Mouse (Mus musculus) liver, adult 2 months (tissue): Measurements from ENCODE around the gene Sel1l. TPM values are rescaled to one million over a fixed set of nuclear protein-coding genes. Genes with fewer than 3 reads are reported as not detected.

Experiments used
- DNase-seq: peaks from one replicate; pipeline ENCODE4 v3.0.0-alpha.2; 2011; ENCODE audit warnings: low read depth, low spot score; ENCODE audit errors: extremely low read depth
- H3K27ac ChIP-seq: fragments of 200-500 bp; replicated peaks from 2 replicates; pipeline ENCODE4 v1.5.1; 2012; ENCODE audit warnings: low read depth, mild to moderate bottlenecking, control low read depth, inconsistent platforms, low read length; ENCODE audit not compliant: insufficient read depth
- H3K27me3 ChIP-seq: fragments of 200-500 bp; 2 replicates; pipeline ENCODE4 v1.6.1; 2012; ENCODE audit warnings: mild to moderate bottlenecking, moderate library complexity, low read length, inconsistent platforms; ENCODE audit not compliant: control insufficient read depth, insufficient read depth
- H3K36me3 ChIP-seq: fragments of 200-500 bp; 2 replicates; pipeline ENCODE4 v1.6.1; 2012; ENCODE audit warnings: low read length, inconsistent platforms; ENCODE audit not compliant: control insufficient read depth, insufficient read depth
- H3K4me1 ChIP-seq: fragments of 200-500 bp; 2 replicates; pipeline ENCODE4 v1.6.1; 2011; ENCODE audit warnings: low read length; ENCODE audit not compliant: control insufficient read depth, insufficient read depth
- H3K4me3 ChIP-seq: fragments of 200-500 bp; 2 replicates; pipeline ENCODE4 v1.5.1; 2011; ENCODE audit warnings: low read depth, mild to moderate bottlenecking, control low read depth, low read length, moderate library complexity; ENCODE audit not compliant: insufficient read depth
- H3K79me2 ChIP-seq: fragments of 200-500 bp; 2 replicates; pipeline ENCODE4 v1.6.1; 2012; ENCODE audit warnings: inconsistent platforms, mild to moderate bottlenecking, low read length, moderate library complexity; ENCODE audit not compliant: control insufficient read depth, insufficient read depth
- H3K9ac ChIP-seq: fragments of 200-500 bp; 2 replicates; pipeline ENCODE4 v1.6.1; 2012; ENCODE audit warnings: low read depth, mild to moderate bottlenecking, control low read depth, inconsistent platforms, low read length
- CTCF ChIP-seq: fragments of 200-500 bp; IDR thresholded peaks from 2 replicates; pipeline ENCODE4 v1.5.1; 2011; ENCODE audit warnings: low read depth, low read length, control low read depth
- POLR2A ChIP-seq: fragments of 200-500 bp; IDR thresholded peaks from 2 replicates; pipeline ENCODE4 v1.6.1; 2011; ENCODE audit warnings: low read length, control low read depth; ENCODE audit not compliant: insufficient read depth; ENCODE audit errors: extremely low read depth
- WGBS: fragments of 180-500 bp; shearing (Covaris S2); methylation state at CpG from one replicate; pipeline ENCODE4 v1.1.7; 2018; 5-methylcytosine and 5-hydroxymethylcytosine counted together
- polyA plus RNA-seq: library from polyadenylated mRNA; depleted of rRNA; stranded (reverse); fragments of >200 nt; gene quantifications from 2 replicates; pipeline ENCODE4 v1.2.3, GENCODE M21; 2012
- total RNA-seq: library from RNA; depleted of rRNA; stranded (reverse); fragments of >200 nt; gene quantifications from 2 replicates; pipeline ENCODE4 v1.2.3, GENCODE M21; 2014

The Sel1l gene
- total and polyA plus RNA-seq, 2 experiments, result 37.7 to 97.2 TPM

DNA sequence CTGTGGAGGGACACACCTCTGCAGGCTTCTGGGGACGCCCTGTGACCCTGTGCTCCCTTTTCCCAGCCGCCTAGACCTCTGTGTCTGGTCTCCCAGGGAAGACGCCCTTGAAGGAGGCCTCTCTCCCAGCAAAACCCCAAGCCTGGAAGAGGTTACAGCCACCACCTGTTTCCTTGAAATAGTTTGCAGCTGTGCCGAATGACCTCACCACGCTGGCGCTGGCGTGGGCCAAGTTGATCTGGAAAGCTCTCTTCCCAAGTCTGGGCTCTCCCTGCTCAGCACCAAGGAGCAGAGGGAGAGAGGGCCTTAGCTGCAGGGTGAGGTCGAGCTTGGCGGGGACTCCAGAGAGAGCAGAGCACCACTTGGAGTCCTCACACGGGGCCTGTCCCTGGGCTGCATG is 62.6 kb downstream of the Sel1l start:
- no peaks in the 10 kb centered on the region for H3K4me1 ChIP-seq
- H3K36me3 ChIP-seq, result no peaks in the 10 kb centered on the region
- no peak for DNase-seq
- no peaks in the 10 kb centered on the region for H3K27me3 ChIP-seq
- no peak overlapping the region for H3K9ac ChIP-seq
- no peak overlapping the region for H3K27ac ChIP-seq
- 77% methylated on average over 10 of the region's 10 CpGs for WGBS
- H3K4me3 ChIP-seq, result no peak overlapping the region
- TF ChIP-seq POLR2A (no peak), CTCF (no peak)
- no peaks in the 10 kb centered on the region for H3K79me2 ChIP-seq

DNA sequence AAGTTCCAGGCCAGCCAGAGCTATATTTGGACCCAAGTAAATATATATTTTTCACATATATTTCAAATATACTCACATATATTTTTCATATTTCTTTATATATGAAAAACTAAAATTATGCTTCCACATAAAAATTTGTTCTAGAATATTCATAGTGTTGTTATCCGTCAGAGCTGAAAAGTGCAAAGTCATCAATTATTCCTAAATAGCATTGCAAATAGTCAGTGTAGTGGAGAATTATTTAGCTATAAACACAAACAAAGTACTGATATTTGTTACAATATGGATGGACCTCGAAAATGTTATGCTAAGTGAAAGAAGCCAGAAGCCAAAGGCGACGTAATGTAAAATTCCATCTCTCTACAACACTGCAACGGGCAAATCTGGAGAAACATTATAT is 67.5 kb downstream of the Sel1l start:
- no peaks in the 10 kb centered on the region for H3K4me1 ChIP-seq
- H3K27me3 ChIP-seq, result no peaks in the 10 kb centered on the region
- no peak overlapping the region for H3K27ac ChIP-seq
- no peak for DNase-seq
- H3K36me3 ChIP-seq, result no peaks in the 10 kb centered on the region
- no peak overlapping the region for H3K4me3 ChIP-seq
- no peak for TF ChIP-seq POLR2A
- TF ChIP-seq CTCF, result no peak
- WGBS, result 93% methylated on average over 5 of the region's 5 CpGs
- peaks cover 9% of the 10 kb centered on the region; the same call in 1 of the 2 replicates for H3K79me2 ChIP-seq
- H3K9ac ChIP-seq, result no peak overlapping the region

DNA sequence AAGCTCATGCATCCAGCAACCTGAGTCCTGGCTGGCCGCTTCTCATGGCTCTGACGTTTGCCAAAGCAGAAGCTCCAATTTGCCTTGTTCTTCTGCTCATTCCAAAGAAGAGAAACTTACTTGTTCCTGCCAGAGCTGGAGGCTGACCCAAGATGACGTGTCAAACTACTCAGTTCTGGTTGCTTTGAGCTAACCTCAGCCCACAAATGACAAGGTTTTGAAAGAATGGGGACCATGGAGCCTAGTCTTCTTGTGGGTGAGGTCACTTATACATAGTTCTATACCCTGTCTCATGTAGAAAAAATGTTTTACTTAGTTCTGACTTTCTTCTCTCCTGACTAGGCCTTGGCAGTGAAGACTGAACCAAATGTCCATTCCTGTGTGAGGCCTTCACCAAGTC is 68.4 kb downstream of the Sel1l start:
- Histone ChIP-seq H3K4me3 (no peak overlapping the region), H3K27ac (no peak overlapping the region), H3K36me3 (no peaks in the 10 kb centered on the region), H3K9ac (no peak overlapping the region), H3K79me2 (peaks cover 10% of the 10 kb centered on the region; the same call in 1 of the 2 replicates), H3K27me3 (no peaks in the 10 kb centered on the region), H3K4me1 (no peaks in the 10 kb centered on the region)
- WGBS, result 91% methylated on average over 3 of the region's 3 CpGs
- TF ChIP-seq CTCF (no peak), POLR2A (no peak)
- no peak for DNase-seq

DNA sequence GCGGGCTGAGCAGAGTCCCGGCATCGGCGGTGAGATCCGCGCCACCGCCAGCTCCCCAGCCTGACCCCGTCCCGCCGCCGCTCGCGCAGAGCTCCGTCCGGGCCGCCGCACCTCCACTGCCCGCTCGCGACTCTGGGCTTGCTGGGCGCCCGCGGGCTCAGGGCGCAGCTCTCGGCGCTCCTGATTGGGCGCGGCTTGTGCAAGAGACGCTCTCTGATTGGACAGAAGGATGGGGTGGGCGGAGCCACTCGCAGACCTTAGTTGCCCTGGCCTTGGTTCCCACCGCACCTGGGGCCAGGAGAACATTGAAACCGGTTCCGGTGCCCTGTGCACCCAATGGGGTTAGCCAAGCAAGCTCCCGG is 70.0 kb downstream of the Sel1l start:
- Histone ChIP-seq H3K27ac (peak overlapping the region; percentile 37; the same call in 1 of the 2 replicates), H3K4me1 (peaks cover 4% of the 10 kb centered on the region), H3K79me2 (peaks cover 10% of the 10 kb centered on the region; the same call in 1 of the 2 replicates), H3K36me3 (no peaks in the 10 kb centered on the region), H3K4me3 (peak overlapping the region; percentile 83), H3K27me3 (no peaks in the 10 kb centered on the region), H3K9ac (peak overlapping the region; percentile 83)
- WGBS, result under 1% methylated on average over 32 of the region's 35 CpGs
- DNase-seq, result peak; percentile 84
- TF ChIP-seq CTCF, result no peak
- TF ChIP-seq POLR2A, result peak; percentile 86

DNA sequence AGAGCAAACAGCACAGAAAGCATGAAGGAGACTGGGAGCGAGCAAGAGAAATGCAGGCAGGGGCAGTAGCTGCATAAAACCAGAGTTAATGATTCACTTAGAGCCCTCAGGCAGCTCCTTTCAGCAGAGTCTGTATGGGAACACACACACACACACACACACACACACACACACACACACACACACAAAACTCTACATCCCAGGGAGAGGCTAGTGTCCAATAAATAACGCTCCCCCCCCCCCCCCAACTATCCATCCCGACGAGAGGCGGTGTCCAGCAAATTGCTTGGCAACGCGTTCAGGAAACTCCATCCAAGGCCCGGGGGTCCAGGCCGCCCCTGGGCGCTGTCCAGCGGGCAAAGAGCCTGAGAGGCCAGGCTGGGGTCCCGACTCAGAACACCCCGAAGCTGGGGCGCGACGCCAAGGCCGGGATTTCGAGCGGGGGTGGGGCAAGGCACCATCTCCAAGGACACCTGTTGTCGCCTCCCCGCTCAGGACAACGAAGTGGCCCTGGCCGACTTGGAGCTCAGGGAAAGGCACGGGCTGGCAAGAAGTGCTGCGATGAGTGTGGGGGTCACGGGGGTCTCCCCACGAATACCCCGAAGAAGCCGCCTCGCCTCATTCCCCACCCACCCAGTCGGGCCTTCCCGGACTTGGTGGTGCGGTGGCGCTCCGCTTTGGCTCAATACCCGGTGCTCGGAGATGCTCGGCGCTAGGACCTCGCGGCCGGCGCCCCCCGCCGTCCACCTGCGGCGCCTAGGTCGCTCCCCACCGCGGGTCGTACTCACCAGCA is 70.5 kb downstream of the Sel1l start:
- Histone ChIP-seq H3K79me2 (peaks cover 10% of the 10 kb centered on the region; the same call in 1 of the 2 replicates), H3K9ac (peak overlapping the region; percentile 83), H3K4me1 (peaks cover 4% of the 10 kb centered on the region), H3K27ac (peak overlapping the region; percentile 37; the same call in 1 of the 2 replicates), H3K27me3 (no peaks in the 10 kb centered on the region), H3K4me3 (peak overlapping the region; percentile 83), H3K36me3 (no peaks in the 10 kb centered on the region)
- TF ChIP-seq CTCF (no peak), POLR2A (no peak)
- WGBS, result 1% methylated on average over 51 of the region's 51 CpGs
- DNase-seq, result peak; percentile 75

DNA sequence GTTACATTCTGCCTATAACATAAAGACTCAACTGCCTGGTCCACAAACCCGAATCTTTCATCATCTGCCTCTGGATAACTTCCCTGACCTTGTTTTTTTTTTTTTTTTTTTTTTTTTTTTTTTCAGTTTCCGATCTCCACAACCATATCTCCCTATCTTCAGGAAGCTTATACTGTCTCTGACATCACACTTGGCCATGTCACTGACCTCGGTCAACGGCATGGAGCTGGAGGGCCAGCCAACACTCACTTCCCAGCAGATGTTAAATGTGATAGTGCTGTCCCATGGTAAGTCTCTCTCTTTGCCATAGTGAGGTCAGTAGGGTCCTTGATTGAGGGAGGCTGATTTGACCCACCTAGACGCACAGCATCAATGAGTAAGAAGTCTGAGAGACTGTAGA is 72.6 kb downstream of the Sel1l start:
- TF ChIP-seq POLR2A (no peak), CTCF (no peak)
- Histone ChIP-seq H3K4me1 (peaks cover 4% of the 10 kb centered on the region), H3K36me3 (no peaks in the 10 kb centered on the region), H3K9ac (no peak overlapping the region), H3K27me3 (no peaks in the 10 kb centered on the region), H3K79me2 (peaks cover 22% of the 10 kb centered on the region; the same call in 1 of the 2 replicates), H3K4me3 (no peak overlapping the region), H3K27ac (no peak overlapping the region)
- WGBS, result 28% methylated on average over 5 of the region's 5 CpGs
- DNase-seq, result peak; percentile 17
